Mouse (Mus musculus): ENCODE measurements around the gene Pbld2. TPM values are rescaled to one million over a fixed set of nuclear protein-coding genes. Genes with fewer than 3 reads are reported as not detected.

Gene Pbld2
- polyA plus RNA-seq, 1 experiment: 1.0 TPM

DNA sequence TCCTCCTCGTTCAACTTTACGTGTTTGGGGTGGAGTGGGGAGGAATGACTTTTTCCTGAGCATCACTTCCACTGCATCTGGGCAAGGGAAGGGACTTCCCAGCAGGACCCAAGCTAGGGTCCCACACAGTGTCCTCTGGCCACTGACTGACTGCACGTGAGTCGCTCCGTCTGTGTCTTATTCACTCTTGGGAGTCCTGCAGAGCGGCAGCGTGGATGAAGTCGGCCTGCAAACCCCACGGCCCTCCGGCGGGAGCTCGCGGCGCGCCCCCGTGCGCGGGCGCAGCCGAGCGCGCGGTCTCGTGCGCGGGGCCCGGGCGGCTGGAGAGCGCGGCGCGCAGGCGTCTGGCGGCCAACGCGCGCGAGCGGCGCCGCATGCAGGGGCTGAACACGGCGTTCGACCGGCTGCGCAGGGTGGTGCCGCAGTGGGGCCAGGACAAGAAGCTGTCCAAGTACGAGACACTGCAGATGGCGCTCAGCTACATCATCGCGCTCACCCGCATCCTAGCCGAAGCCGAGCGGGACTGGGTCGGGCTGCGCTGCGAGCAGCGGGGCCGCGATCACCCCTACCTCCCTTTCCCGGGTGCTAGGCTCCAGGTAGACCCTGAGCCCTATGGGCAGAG, 75.9 kb downstream of the Pbld2 start:
- Histone ChIP-seq H3K79me2 (ENCODE audit: control insufficient read depth, insufficient read depth) (no peaks in the 10 kb centered on the region), H3K4me3 (no peak overlapping the region), H3K27me3 (ENCODE audit: control insufficient read depth, insufficient read depth, insufficient read length) (peaks cover 18% of the 10 kb centered on the region), H3K4me2 (ENCODE audit: low read depth) (no peak overlapping the region), H3K36me3 (ENCODE audit: control insufficient read depth, insufficient read depth) (no peaks in the 10 kb centered on the region), H3ac (ENCODE audit: control insufficient read depth, insufficient read length) (no peak overlapping the region)
- TF ChIP-seq TCF3 (IDR thresholded peaks at IDR 0.05; ENCODE audit: insufficient read length, low read depth): no peak
- TF ChIP-seq MYOG (IDR thresholded peaks at IDR 0.05; ENCODE audit: control insufficient read depth in 1 of 3, insufficient read depth in 1 of 3, insufficient read length in 2 of 3, low read depth in 2 of 3): no peak
- TF ChIP-seq SRF (IDR thresholded peaks at IDR 0.05; ENCODE audit: control insufficient read depth, insufficient read length, low read depth): no peak
- TF ChIP-seq USF1 (IDR thresholded peaks at IDR 0.05; ENCODE audit: low read depth): no peak
- TF ChIP-seq REST (IDR thresholded peaks at IDR 0.05; ENCODE audit: insufficient read depth, insufficient read length): no peak
- no peak for TF ChIP-seq MAX (IDR thresholded peaks at IDR 0.05; ENCODE audit: low read depth)
- TF ChIP-seq E2F4 (IDR thresholded peaks at IDR 0.05; ENCODE audit: insufficient read depth): no peak
- no peak for TF ChIP-seq CEBPB (IDR thresholded peaks at IDR 0.05; ENCODE audit: insufficient read depth, poor library complexity, severe bottlenecking)
- TF ChIP-seq TCF12 (IDR thresholded peaks at IDR 0.05; ENCODE audit: insufficient read depth, poor library complexity, severe bottlenecking): no peak
- TF ChIP-seq MYOD1 (IDR thresholded peaks at IDR 0.05; ENCODE audit: control insufficient read depth in 1 of 3, insufficient read length in 2 of 3, low read depth in 2 of 3): no peak

DNA sequence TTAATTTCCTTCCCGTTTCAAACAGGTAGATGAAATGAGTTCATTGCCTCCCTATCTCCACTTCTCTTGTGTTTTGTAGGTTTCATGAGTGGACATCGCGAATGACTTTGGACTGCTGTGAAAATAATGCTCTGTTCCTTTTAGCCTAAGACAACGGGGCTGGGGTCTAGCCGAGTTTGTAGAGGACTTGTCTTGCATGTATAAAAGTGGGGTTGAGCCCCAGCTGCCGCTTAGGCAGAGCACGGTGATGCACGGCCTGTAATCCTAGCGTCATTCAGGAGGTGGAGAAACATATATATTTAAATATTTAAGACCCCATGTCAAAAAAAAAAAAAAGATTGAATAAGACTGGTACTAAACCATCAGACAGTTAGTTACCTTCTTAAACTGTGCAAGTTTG, 76.5 kb downstream of the Pbld2 start:
- H3K79me2 ChIP-seq (ENCODE audit: control insufficient read depth, insufficient read depth): no peaks in the 10 kb centered on the region
- no peak overlapping the region for H3K4me2 ChIP-seq (ENCODE audit: low read depth)
- no peak overlapping the region for H3K4me3 ChIP-seq
- H3K27me3 ChIP-seq (ENCODE audit: control insufficient read depth, insufficient read depth, insufficient read length): peaks cover 18% of the 10 kb centered on the region
- TF ChIP-seq MYOD1 (IDR thresholded peaks at IDR 0.05; ENCODE audit: control insufficient read depth in 1 of 3, insufficient read length in 2 of 3, low read depth in 2 of 3) (no peak), TCF3 (IDR thresholded peaks at IDR 0.05; ENCODE audit: insufficient read length, low read depth) (no peak), POLR2A (IDR thresholded peaks at IDR 0.05; ENCODE audit: insufficient read length, low read depth) (no peak), TCF12 (IDR thresholded peaks at IDR 0.05; ENCODE audit: insufficient read depth, poor library complexity, severe bottlenecking) (no peak), MYOG (IDR thresholded peaks at IDR 0.05; ENCODE audit: control insufficient read depth in 1 of 3, insufficient read depth in 1 of 3, insufficient read length in 2 of 3, low read depth in 2 of 3) (no peak), MAX (IDR thresholded peaks at IDR 0.05; ENCODE audit: low read depth) (no peak), USF1 (IDR thresholded peaks at IDR 0.05; ENCODE audit: low read depth) (no peak), E2F4 (IDR thresholded peaks at IDR 0.05; ENCODE audit: insufficient read depth) (no peak), POLR2AphosphoS2 (IDR thresholded peaks at IDR 0.05; ENCODE audit: insufficient read length, low read depth) (no peak), REST (IDR thresholded peaks at IDR 0.05; ENCODE audit: insufficient read depth, insufficient read length) (no peak), SRF (IDR thresholded peaks at IDR 0.05; ENCODE audit: control insufficient read depth, insufficient read length, low read depth) (no peak), CEBPB (IDR thresholded peaks at IDR 0.05; ENCODE audit: insufficient read depth, poor library complexity, severe bottlenecking) (no peak)
- no peaks in the 10 kb centered on the region for H3K36me3 ChIP-seq (ENCODE audit: control insufficient read depth, insufficient read depth)
- no peak overlapping the region for H3ac ChIP-seq (ENCODE audit: control insufficient read depth, insufficient read length)

Other genes with a start within 250 kb of the Pbld2 start
- gene Ccar1, start 232.0 kb upstream of the Pbld2 start, polyA plus RNA-seq (2012; fragmentation: generic; extraction: Trizol): 27.8 TPM
- 0.48 TPM for gene Tet1, start 115.3 kb upstream of the Pbld2 start, polyA plus RNA-seq (2012; fragmentation: generic; extraction: Trizol)
- 5.8 TPM for gene Slc25a16, start 103.7 kb upstream of the Pbld2 start, polyA plus RNA-seq (2012; fragmentation: generic; extraction: Trizol)
- gene Dna2, start 77.3 kb upstream of the Pbld2 start, polyA plus RNA-seq (2012; fragmentation: generic; extraction: Trizol): 0.77 TPM
- 3.0 TPM for gene Rufy2, start 44.1 kb upstream of the Pbld2 start, polyA plus RNA-seq (2012; fragmentation: generic; extraction: Trizol)
- 18.1 TPM for gene Hnrnph3, start 98 bp upstream of the Pbld2 start, polyA plus RNA-seq (2012; fragmentation: generic; extraction: Trizol)
- 0.31 TPM for gene Pbld1, start 35.8 kb downstream of the Pbld2 start, polyA plus RNA-seq (2012; fragmentation: generic; extraction: Trizol)
- not detected for gene Atoh7, start 75.3 kb downstream of the Pbld2 start, polyA plus RNA-seq (2012; fragmentation: generic; extraction: Trizol)
- gene Mypn, start 179.6 kb downstream of the Pbld2 start, polyA plus RNA-seq (2012; fragmentation: generic; extraction: Trizol): 7.9 TPM
- 13.6 TPM for gene Herc4, start 219.5 kb downstream of the Pbld2 start, polyA plus RNA-seq (2012; fragmentation: generic; extraction: Trizol)

All from myocyte (in vitro differentiated cells).